Mouse (Mus musculus) heart, postnatal 10 days (tissue): Measurements from ENCODE around the gene Hk1. TPM values are rescaled to one million over a fixed set of nuclear protein-coding genes. Genes with fewer than 3 reads are reported as not detected.
"Not testable (repeated sequence)": the region's sequence is repeated elsewhere in the genome, so short reads cannot be mapped to it uniquely, and the experiment has no call there.

Experiments
- DNase-seq, 2 experiments: peaks; one replicate each; pipeline ENCODE4 v3.0.0; 2021
- intact Hi-C: fragments of 180-260 bp; cut with DNase I; formaldehyde crosslinking; loops from one replicate; pipeline ENCODE4 v1.15.1; 2025
- total RNA-seq, 2 experiments: library from RNA; stranded (reverse); gene quantifications; 2 replicates each; pipeline ENCODE4 v1.2.3; 2021

The Hk1 gene
- total RNA-seq, 2 experiments from 2014 or later, result 167 to 178 TPM

- DNase-seq, result no peak
- intact Hi-C loops, result no loop called here
Measured at GRCm38 (mm10) chr10:62326002-62326401, 53.7 kb downstream of the Hk1 start.

GRCm38 (mm10) chr10:62322821-62323220, 56.9 kb downstream of the Hk1 start:
- DNase-seq, intact Hi-C loops: not testable (repeated sequence)

- no peak for DNase-seq
- intact Hi-C loops, result no loop called here
Measured at GRCm38 (mm10) chr10:62321457-62321856, 58.3 kb downstream of the Hk1 start.

DNA sequence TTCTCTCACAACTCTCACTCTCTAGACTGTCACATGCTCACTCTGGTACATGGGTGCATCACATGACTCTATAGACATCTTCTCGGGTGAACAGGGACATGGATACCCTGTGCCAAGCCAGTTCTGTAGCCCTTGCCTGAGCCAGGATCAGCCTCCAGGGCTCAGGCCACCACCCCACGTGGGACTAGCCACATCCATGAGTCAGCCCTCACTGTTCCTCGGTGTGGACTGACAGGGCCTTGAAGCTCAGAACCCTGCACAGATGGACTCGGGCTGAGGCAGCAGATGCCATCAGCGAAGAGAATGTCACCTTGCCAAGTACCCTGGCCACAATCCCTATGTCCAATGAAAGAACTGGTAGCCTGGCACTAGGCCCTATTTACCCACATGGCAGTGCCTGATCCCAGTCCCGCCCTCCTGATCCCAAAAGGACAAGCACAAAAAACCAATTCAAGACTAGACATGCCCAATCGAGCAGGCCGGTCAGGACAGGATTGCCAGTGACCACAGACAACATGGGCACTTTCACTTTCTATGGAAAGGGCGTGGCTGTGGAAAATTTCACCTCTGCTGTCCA, 59.2 kb downstream of the Hk1 start:
- DNase-seq, result peak in 1 of 2 experiments; percentile 42
- intact Hi-C loops, result no loop called here

DNA sequence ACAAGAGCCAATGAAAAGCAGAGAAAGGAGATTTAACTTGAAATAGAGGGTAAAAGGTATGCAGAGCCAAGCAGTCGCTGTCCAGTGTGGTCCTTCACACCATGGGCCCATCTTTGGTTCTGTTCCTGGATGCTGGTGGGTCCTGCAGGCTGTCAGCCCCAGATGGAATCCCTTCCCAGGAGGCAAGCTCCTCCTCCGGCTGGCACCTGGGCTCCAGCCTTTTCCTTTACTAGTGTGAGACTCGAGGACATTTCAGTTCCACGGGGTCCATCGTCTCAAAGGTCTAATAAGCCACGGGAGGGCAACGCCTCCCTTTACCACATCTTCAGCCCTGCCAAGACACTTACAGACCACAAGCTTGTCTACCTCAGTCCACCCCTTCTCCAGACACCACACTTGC, 60.6 kb downstream of the Hk1 start:
- no peak for DNase-seq
- intact Hi-C loops, result no loop called here

DNA sequence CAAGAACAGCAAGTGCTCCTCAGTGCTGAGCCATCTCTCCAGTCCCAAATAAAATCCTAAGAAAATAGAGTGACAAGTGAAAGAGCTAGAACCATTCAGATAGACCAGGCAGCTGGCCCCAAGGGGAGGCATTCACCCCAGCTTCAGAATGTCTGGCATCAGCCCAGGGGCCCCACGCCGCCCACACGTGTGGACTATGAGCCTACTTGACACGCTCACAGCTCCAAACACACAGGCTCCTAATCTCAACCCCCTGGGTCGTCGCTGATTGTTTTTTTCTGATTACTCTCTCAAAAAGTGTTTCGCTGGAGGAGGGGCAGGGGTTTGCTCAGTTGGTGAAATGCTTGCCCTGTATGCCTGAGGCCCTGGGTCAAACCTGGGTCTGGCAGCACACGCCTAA, 63.2 kb downstream of the Hk1 start:
- DNase-seq, result no peak
- intact Hi-C loops, result no loop called here

DNA sequence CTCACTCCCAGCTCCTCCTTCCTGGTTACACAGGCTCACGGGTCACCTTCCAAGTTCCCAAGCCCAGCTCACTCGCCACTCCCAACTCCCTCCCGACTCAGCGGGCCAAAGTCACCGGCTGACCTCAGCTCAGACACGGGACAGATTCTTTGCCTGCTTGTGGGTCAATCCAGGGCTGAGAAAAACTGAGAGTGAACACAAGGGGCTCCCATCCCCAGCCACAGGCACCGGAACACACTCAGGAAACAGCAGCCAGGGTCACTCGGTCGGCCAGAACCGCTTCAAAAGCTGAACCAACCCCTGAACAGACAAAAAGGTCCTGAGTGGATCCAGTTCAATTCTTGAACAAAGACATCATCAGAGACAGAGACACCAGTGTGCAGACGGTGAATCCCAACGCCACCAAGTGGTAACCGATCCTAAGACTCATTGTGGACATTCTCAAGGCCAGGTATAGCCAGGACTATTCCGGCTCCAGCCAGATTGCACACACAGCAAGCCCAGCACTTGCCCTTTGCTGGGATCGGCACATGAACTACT, 65.8 kb downstream of the Hk1 start:
- intact Hi-C loops, result loop anchor here (2.0 kb wide), 1 partner anchor 23 kb away; no protein-coding TSS in a partner anchor
- peak; percentile 71 to 74 for DNase-seq

- DNase-seq, result no peak
- intact Hi-C loops, result no loop called here
Measured at GRCm38 (mm10) chr10:62313140-62313539, 66.6 kb downstream of the Hk1 start.

GRCm38 (mm10) chr10:62311464-62311863, 68.2 kb downstream of the Hk1 start:
- intact Hi-C loops, result no loop called here
- peak; percentile 68 to 71 for DNase-seq

DNA sequence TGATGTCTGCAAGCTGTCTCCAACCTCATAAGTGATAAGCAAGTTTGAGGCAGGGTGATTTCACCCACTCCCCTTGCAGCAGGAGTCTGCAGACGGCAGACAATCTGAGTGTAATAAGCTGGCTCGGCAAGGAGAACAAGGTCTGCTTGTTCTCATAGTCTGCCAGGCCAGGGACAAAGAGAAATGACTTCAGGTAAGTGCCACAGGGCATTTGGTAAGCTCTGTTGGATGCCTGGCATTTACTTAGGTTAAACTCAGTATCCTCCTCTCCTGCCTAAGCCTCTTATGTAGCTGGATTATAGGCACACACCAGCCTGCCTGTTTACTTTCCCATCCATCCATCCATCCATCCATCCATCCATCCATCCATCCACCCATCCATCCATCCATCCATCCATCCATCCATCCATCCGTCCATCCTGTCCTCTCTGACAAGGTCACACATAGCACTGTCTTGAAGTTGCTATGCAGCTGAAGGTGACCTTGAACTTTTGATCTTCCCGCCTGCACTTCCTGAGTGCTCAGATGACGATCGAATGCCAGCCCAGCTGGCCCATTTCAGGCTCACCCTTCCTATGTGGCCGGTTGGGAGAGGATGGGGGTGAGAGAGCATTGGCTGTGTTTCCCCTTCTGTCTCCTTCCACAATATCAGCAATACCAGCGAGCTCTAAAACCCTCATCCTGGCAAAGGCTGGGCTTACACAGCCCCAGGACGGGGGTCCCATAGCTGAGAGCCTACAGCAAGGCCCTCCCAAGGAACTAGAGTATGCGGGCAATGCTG, 69.3 kb downstream of the Hk1 start:
- intact Hi-C loops, result no loop called here
- DNase-seq, result no peak

DNA sequence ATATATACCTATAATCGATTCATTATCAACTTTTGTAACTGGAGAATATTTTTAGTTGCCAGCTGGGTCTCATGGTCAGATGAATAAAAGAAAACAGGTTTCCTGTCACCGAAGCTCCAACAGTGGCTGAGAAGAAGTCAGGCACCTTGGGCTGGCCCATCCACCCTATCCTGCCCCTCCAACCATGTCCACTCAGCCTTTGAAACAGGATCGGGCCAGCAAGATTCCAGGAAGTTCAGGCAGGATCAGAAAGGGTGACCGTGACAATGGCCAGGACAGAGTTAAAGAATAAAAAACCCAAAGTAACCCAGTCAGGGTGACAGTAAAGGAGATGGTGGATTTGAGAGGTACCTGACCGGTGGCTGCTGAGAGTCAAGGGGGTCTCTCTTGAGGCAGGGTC, 70.1 kb downstream of the Hk1 start:
- DNase-seq, result no peak
- intact Hi-C loops, result no loop called here

- intact Hi-C loops, result no loop called here
- DNase-seq, result no peak
Measured at GRCm38 (mm10) chr10:62308896-62309491, 70.7 kb downstream of the Hk1 start.

GRCm38 (mm10) chr10:62306483-62306882, 73.2 kb downstream of the Hk1 start:
- peak in 1 of 2 experiments; percentile 46 for DNase-seq
- intact Hi-C loops, result no loop called here

DNA sequence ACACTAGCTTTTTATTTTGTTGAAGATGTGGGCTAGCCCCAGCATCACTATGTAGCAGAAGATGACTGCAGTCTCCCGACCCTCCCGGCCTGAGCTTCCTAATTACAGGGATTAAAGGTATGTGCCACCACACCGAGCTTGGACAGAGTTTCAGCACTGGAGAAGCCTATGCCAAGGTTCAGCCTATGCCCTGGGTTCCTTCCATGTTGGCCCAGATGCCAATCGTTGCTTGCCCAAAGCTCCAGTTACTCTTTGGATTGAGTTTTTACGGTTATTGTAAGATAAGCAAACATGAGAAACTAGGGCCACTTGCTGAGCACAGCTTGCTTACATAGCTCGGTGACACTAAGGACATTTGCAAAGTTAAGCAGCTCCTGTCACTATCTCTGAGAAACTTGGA, 74.6 kb downstream of the Hk1 start:
- DNase-seq, result no peak
- intact Hi-C loops, result no loop called here

DNA sequence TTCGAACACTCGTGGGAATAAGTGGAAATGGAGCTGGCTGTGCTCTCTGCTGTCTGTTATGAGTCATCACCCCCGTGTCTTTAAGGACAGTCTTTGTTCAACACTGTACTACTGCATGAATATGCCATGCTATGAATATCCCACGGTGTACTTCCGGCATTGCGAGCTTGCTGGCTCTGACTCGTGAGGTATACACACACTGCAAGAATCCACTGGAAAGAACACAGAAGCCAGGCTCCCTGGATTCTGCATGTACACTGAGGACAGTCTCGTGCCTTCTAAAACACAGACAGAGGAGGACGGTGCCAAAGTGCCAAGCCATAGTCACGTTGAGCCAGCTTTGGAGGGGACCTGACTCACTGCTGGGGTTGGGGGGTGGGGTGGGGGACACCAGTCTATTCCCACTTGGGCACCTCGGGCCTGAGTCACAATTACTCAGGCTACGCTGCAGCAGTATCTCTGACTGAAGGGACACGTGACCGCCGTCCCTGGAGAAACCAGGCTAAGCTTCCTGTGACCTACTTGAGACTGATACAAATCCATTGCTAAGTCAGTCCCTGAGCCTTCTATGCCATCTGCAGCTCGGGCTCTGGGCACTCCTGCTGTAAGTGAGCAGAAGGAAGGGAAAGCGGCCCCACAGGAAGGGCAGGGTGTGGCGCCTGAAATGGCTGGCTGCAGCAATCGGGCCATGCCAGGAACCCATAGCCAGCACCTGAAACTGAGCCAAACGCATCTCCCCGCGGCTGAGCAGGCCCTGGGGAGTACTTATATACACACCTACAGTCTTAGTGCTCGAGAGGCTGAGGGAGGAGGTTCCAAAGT, 79.5 kb downstream of the Hk1 start:
- DNase-seq, result peak; percentile 57 to 63
- intact Hi-C loops, result loop anchor here (2.0 kb wide), 1 partner anchor 41 kb away; no protein-coding TSS in a partner anchor

DNA sequence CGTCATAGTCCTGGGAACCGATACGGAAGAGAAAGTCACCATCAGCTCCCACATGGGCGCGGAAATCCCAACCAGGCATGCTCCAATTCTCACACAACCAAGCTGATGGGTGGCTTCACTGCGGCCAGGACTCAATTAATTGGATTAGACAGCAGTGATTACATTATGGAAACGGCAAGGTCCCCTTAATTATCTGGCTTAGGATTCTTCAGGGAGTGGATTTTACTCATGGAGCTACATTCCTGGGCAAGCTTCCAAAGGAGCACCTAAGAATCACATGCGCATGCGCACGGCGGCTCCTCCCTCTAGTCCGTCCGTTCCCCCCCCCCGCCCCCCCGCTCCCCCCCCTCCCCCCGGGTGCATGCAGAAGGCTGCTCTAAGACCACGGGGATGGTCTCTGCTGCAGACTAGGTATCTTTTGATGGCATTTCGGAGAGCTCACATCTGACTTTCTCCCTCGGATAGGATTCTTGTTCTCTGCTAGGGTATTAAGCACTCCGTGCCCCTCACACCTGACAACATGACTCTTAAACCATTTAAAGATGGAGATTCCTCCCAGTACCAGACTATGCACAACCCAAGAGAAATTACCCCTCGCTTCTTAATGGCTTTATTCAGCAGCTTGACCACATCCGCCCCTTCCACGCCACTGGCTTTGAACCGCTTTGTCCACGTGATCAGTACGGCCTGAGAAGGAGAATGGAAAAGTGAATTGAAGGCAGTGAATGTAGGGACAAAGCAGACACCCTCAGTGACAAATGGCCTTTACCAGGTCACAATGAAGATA, 83.4 kb downstream of the Hk1 start:
- intact Hi-C loops, result no loop called here
- DNase-seq, result no peak

DNA sequence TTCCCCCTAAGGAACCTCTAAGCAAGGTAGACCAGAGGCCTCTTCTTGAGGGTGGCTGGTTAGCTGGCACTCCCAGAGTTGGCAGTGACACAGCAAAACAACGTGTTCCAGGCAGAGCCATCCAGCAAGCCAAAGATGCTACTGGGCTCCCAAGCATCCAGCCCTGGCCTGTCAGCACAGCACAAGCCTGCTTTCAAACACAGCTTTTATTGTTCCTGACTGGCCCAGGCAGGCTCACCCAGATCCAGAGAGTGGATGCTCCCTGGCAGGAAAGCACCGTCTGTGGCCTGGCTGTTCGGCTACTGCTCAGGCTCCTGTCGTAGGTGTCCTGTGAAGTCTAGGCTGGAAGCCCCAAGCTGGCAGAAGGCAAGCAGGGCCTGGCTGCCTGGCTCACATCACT, 85.6 kb downstream of the Hk1 start:
- no peak for DNase-seq
- intact Hi-C loops, result no loop called here

- intact Hi-C loops, result no loop called here
- peak; percentile 43 to 59 for DNase-seq
Measured at GRCm38 (mm10) chr10:62287460-62288124, 92.1 kb downstream of the Hk1 start.

DNA sequence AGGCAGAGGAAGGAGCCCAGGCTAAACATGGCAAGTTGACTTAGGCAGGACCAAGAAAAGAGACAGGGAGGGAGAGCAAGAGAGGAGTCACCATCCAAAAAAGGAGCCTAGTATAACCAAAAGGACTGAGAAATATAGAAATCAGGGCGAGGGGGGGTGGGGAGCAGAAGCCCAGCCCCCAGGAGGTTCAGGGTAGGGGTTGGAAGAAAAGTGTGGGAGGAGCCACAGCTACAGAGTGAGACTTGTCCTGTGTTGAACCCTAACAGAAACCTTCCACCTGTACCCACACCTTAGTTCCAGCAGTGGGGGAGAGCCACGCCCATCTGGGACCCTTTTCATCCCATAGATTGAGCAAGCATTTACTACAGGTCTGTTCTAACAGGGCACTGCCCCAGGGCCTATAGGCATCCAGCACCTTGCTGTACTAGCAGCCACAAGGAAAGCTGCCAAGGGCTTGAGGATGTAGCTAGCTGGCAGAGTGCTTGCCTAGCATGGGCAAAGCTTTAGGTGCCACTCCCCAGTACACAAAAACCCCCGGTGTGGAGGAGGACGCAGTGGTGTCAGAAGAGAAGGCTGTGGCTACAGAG, 96.4 kb downstream of the Hk1 start:
- intact Hi-C loops, result no loop called here
- no peak for DNase-seq
